Mouse (Mus musculus): Measurements from ENCODE around the gene Ngfr. TPM values are rescaled to one million over a fixed set of nuclear protein-coding genes. Genes with fewer than 3 reads are reported as not detected.

The Ngfr gene
- polyA plus RNA-seq (2014; fragmentation: Illumina TruSeq; extraction: RNeasy Lipid Tissue Mini Kit (QIAGEN cat#74804); ENCODE audit: low read depth, low replicate concordance) = 0.40 TPM

GRCm38 (mm10) chr11:95587423-95587951, at the start of gene Ngfr:
TSS of gene Ngfr (minus strand) at chr11:95587735.

Other genes starting within 250 kb of the Ngfr start
- 44.2 TPM for gene Slc35b1, start 203.0 kb downstream of the Ngfr start, polyA plus RNA-seq (2014; fragmentation: Illumina TruSeq; extraction: RNeasy Lipid Tissue Mini Kit (QIAGEN cat#74804); ENCODE audit: low read depth, low replicate concordance)
- gene Spop, start 173.7 kb downstream of the Ngfr start, polyA plus RNA-seq (2014; fragmentation: Illumina TruSeq; extraction: RNeasy Lipid Tissue Mini Kit (QIAGEN cat#74804); ENCODE audit: low read depth, low replicate concordance) = 84.3 TPM
- not detected for gene Nxph3, start 73.2 kb downstream of the Ngfr start, polyA plus RNA-seq (2014; fragmentation: Illumina TruSeq; extraction: RNeasy Lipid Tissue Mini Kit (QIAGEN cat#74804); ENCODE audit: low read depth, low replicate concordance)
- 41.8 TPM for gene Phb, start 79.2 kb upstream of the Ngfr start, polyA plus RNA-seq (2014; fragmentation: Illumina TruSeq; extraction: RNeasy Lipid Tissue Mini Kit (QIAGEN cat#74804); ENCODE audit: low read depth, low replicate concordance)
- 12.4 TPM for gene Zfp652, start 124.9 kb upstream of the Ngfr start, polyA plus RNA-seq (2014; fragmentation: Illumina TruSeq; extraction: RNeasy Lipid Tissue Mini Kit (QIAGEN cat#74804); ENCODE audit: low read depth, low replicate concordance)
- gene B130006D01Rik, start 135.9 kb upstream of the Ngfr start, polyA plus RNA-seq (2014; fragmentation: Illumina TruSeq; extraction: RNeasy Lipid Tissue Mini Kit (QIAGEN cat#74804); ENCODE audit: low read depth, low replicate concordance) = 0.16 TPM
- gene Phospho1, start 236.8 kb upstream of the Ngfr start, polyA plus RNA-seq (2014; fragmentation: Illumina TruSeq; extraction: RNeasy Lipid Tissue Mini Kit (QIAGEN cat#74804); ENCODE audit: low read depth, low replicate concordance) = 0.56 TPM
- gene Gngt2, start 249.5 kb upstream of the Ngfr start, polyA plus RNA-seq (2014; fragmentation: Illumina TruSeq; extraction: RNeasy Lipid Tissue Mini Kit (QIAGEN cat#74804); ENCODE audit: low read depth, low replicate concordance) = 4.2 TPM